ENCODE assay signal across 9 mouse cellular contexts in the genomic region with DNA sequence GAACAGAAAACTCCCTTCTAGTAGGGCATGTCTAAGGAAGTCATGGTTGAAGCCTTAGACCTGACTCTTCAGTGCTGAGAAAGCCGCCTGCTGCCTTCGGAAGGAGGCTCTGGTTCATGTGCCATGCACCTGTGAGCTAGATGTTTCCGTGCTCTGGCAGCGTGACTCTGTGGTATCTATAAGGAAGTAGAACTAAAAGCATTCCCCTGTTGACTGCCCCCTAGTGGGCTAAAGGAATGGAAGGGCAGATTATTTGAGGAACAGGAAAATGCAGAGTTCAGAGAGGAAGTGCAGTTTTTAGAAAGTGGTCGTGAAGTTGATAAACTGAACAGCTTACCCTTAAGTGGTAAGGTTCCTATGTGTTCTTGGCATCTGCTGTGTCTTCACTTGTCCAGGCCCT. TPM values are rescaled to one million over a fixed set of nuclear protein-coding genes. Genes with fewer than 3 reads are reported as not detected.
DNase-seq lines count a peak whose midpoint lies in the region; ATAC-seq and TF ChIP-seq lines count a peak whose summit lies in the region.
"Had no signal": no experiment of that assay in that cellular context is flagged by ENCODE, and none has a peak within 500 bp of the region (broad histone marks: within the 10 kb centered on the region; RNA-seq: fewer than 3 reads in every experiment).

No protein-coding gene starts in this region.

- H3K36me3 ChIP-seq in hindbrain, embryonic 11.5 days (ENCODE audit: control insufficient read depth, insufficient read depth, low read length): peaks cover 5% of the 10 kb centered on the region; the same call in 1 of the 2 replicates
- peaks cover 24% of the 10 kb centered on the region for H3K36me3 ChIP-seq in hindbrain, embryonic 12.5 days
- peaks cover 14 to 51% of the 10 kb centered on the region in 2 experiments for H3K36me3 ChIP-seq in CH12.LX (replicated peaks in 1 of 2; ENCODE audit: control insufficient read depth in 1 of 2, insufficient read depth in 1 of 2, low read length in 1 of 2)
- H3K36me3 ChIP-seq in lung, postnatal 0 days (ENCODE audit: insufficient read depth, low read length): no peaks in the 10 kb centered on the region

- TF ChIP-seq POLR2A in CH12.LX (IDR thresholded peaks at IDR 0.05; ENCODE audit: low read depth, low read length): peak; percentile 56
- no peak for TF ChIP-seq POLR2A in bone marrow macrophage, adult 2 months (IDR thresholded peaks at IDR 0.05; ENCODE audit: borderline replicate concordance, low read depth, low read length)

- H3K27ac ChIP-seq in hindbrain, embryonic 11.5 days (ENCODE audit: low read depth, low read length): no peak overlapping the region
- no peak overlapping the region for H3K27ac ChIP-seq in hindbrain, embryonic 12.5 days
- H3K27ac ChIP-seq in CH12.LX (ENCODE audit: insufficient read depth, low read depth): 0 out of 2 replicates have a peak overlapping the region, but pooled peaks have one; percentile 1
- peak overlapping the region; percentile 46 for H3K27ac ChIP-seq in bone marrow macrophage, adult 2 months (ENCODE audit: insufficient read depth, low read depth, low read length)
- H3K27ac ChIP-seq in lung, postnatal 0 days (ENCODE audit: low read length): no peak overlapping the region

- TF ChIP-seq EP300 in CH12.LX (IDR thresholded peaks at IDR 0.05; ENCODE audit: low read length): peak; percentile 91
- no peak for TF ChIP-seq EP300 in lung, postnatal 0 days (IDR thresholded peaks at IDR 0.05)

- no peak for ATAC-seq in hindbrain, embryonic 11.5 days (ENCODE audit: low FRiP score)
- ATAC-seq in hindbrain, embryonic 12.5 days (ENCODE audit: low FRiP score): no peak
- 0 out of 2 replicates have a peak, but pooled peaks have one; percentile 16 for ATAC-seq in lung, postnatal 0 days

- no peaks in the 10 kb centered on the region for H3K4me1 ChIP-seq in hindbrain, embryonic 11.5 days (replicated peaks; ENCODE audit: control insufficient read depth, insufficient read depth, low read length)
- H3K4me1 ChIP-seq in hindbrain, embryonic 12.5 days: no peaks in the 10 kb centered on the region
- peaks cover 10 to 32% of the 10 kb centered on the region in 2 experiments for H3K4me1 ChIP-seq in CH12.LX (ENCODE audit: control insufficient read depth in 1 of 2, insufficient read depth in 2 of 2)
- H3K4me1 ChIP-seq in bone marrow macrophage, adult 2 months (ENCODE audit: control insufficient read depth, insufficient read depth, low read length): peaks cover 12% of the 10 kb centered on the region
- no peaks in the 10 kb centered on the region for H3K4me1 ChIP-seq in lung, postnatal 0 days (ENCODE audit: insufficient read depth, low read depth, low read length)

- H3K4me2 ChIP-seq in hindbrain, embryonic 11.5 days (replicated peaks; ENCODE audit: low read depth, low read length): no peak overlapping the region
- H3K4me2 ChIP-seq in hindbrain, embryonic 12.5 days (replicated peaks): no peak overlapping the region
- peak overlapping the region; percentile 42; the same call in 1 of the 2 replicates for H3K4me2 ChIP-seq in CH12.LX (ENCODE audit: insufficient read depth, low read depth, poor library complexity, severe bottlenecking)
- no peak overlapping the region for H3K4me2 ChIP-seq in lung, postnatal 0 days (replicated peaks; ENCODE audit: low read depth, low read length)

- H3K9me3 ChIP-seq in hindbrain, embryonic 11.5 days (ENCODE audit: control insufficient read depth, low read length): no peaks in the 10 kb centered on the region
- no peaks in the 10 kb centered on the region for H3K9me3 ChIP-seq in hindbrain, embryonic 12.5 days (replicated peaks)
- H3K9me3 ChIP-seq in CH12.LX (replicated peaks; ENCODE audit: low read length): no peaks in the 10 kb centered on the region
- no peaks in the 10 kb centered on the region for H3K9me3 ChIP-seq in lung, postnatal 0 days (ENCODE audit: low read length)

- no peak overlapping the region for H3K4me3 ChIP-seq in hindbrain, embryonic 11.5 days (ENCODE audit: low read depth, low read length)
- no peak overlapping the region for H3K4me3 ChIP-seq in hindbrain, embryonic 12.5 days
- H3K4me3 ChIP-seq in CH12.LX (replicated peaks in 1 of 3; ENCODE audit: low read depth in 2 of 3, low read length in 2 of 3, poor library complexity in 1 of 3): no peak overlapping the region
- 0 out of 2 replicates have a peak overlapping the region, but pooled peaks have one; percentile 6 for H3K4me3 ChIP-seq in bone marrow macrophage, adult 2 months (ENCODE audit: insufficient read depth, low read length)
- no peak overlapping the region for H3K4me3 ChIP-seq in lung, postnatal 0 days (ENCODE audit: low read depth, low read length)
- H3K4me3 ChIP-seq: erythroblast, embryonic 14.5 days had no signal

- DNase-seq in hindbrain, embryonic 11.5 days (ENCODE audit: low spot score): peak; percentile 61
- peak; percentile 98 for DNase-seq in CH12.LX (ENCODE audit: extremely low read depth)
- DNase-seq in heart, postnatal 4 days: peak; percentile 55
- DNase-seq in lung, postnatal 0 days (ENCODE audit: low spot score): peak; percentile 65
- DNase-seq in spleen, postnatal 4 days (ENCODE audit: low spot score in 2 of 2): peak; percentile 69 to 81
- no peak for DNase-seq in frontal cortex, postnatal 14 days (ENCODE audit: low spot score in 2 of 2)

- H3K27me3 ChIP-seq in hindbrain, embryonic 11.5 days (ENCODE audit: control insufficient read depth, insufficient read depth, low read length): no peaks in the 10 kb centered on the region
- H3K27me3 ChIP-seq in hindbrain, embryonic 12.5 days: no peaks in the 10 kb centered on the region
- no peaks in the 10 kb centered on the region for H3K27me3 ChIP-seq in CH12.LX (replicated peaks)
- H3K27me3 ChIP-seq in lung, postnatal 0 days (replicated peaks; ENCODE audit: insufficient read depth, low read length): no peaks in the 10 kb centered on the region

- WGBS in hindbrain, embryonic 11.5 days: 84% methylated on average over 5 of the region's 5 CpGs
- WGBS in hindbrain, embryonic 12.5 days: 88% methylated on average over 5 of the region's 5 CpGs
- 65% methylated on average over 5 of the region's 5 CpGs for WGBS in lung, postnatal 0 days

- dilution Hi-C loops in CH12.LX (cut with MboI; ENCODE audit: extremely low pct_ligation_motif_present, extremely low pct_unique_long_range_greater_than_20kb, low sequenced_read_pairs): no loop called here

- no peaks in the 10 kb centered on the region for H3K79me2 ChIP-seq in CH12.LX (replicated peaks; ENCODE audit: control insufficient read depth, extremely low read depth, insufficient read depth, poor library complexity, severe bottlenecking)

- TF ChIP-seq RAD21 in CH12.LX (IDR thresholded peaks at IDR 0.05; ENCODE audit: low read depth, low read length): peak; percentile 72

- peak; percentile 95 to 98 for TF ChIP-seq CTCF in CH12.LX (conservative IDR thresholded peaks at IDR 0.05 in 1 of 2, IDR thresholded peaks at IDR 0.05 in 1 of 2; ENCODE audit: low read depth in 2 of 2, low read length in 2 of 2)
- TF ChIP-seq CTCF in bone marrow macrophage, adult 2 months (IDR thresholded peaks at IDR 0.05; ENCODE audit: low read depth, low read length): peak; percentile 13; the same call in 1 of the 2 replicates
- TF ChIP-seq CTCF in lung, postnatal 0 days (IDR thresholded peaks at IDR 0.05): peak; percentile 76

- no peak overlapping the region for H3K9ac ChIP-seq in hindbrain, embryonic 11.5 days (ENCODE audit: low read depth, low read length)
- H3K9ac ChIP-seq in hindbrain, embryonic 12.5 days: no peak overlapping the region
- H3K9ac ChIP-seq in CH12.LX (ENCODE audit: insufficient read depth, low read depth): no peak overlapping the region
- H3K9ac ChIP-seq in lung, postnatal 0 days (replicated peaks; ENCODE audit: low read depth): no peak overlapping the region

- in situ Hi-C loops in CH12.LX (cut with MboI; ENCODE audit: low pct_ligation_motif_present, low pct_unique_long_range_greater_than_20kb, low sequenced_read_pairs): no loop called here

TF ChIP-seq in CH12.LX, 34 proteins besides CTCF, POLR2A, EP300 and RAD21 (continues in another document):
- TF ChIP-seq CHD1 (IDR thresholded peaks at IDR 0.05; ENCODE audit: low read depth, low read length) (no peak), HCFC1 (IDR thresholded peaks at IDR 0.05; ENCODE audit: low read depth, low read length) (peak; percentile 71), NELFE (IDR thresholded peaks at IDR 0.05; ENCODE audit: low read depth, low read length) (no peak; the same call in 1 of the 2 replicates), USF2 (conservative IDR thresholded peaks at IDR 0.05; ENCODE audit: low read depth, low read length) (no peak), ZNF384 (IDR thresholded peaks at IDR 0.05; ENCODE audit: low read depth, low read length) (peak; percentile 36; the same call in 1 of the 2 replicates), ZKSCAN1 (IDR thresholded peaks at IDR 0.05; ENCODE audit: borderline replicate concordance, low read depth, low read length) (no peak), MAZ (IDR thresholded peaks at IDR 0.05; ENCODE audit: low read depth, low read length) (0 out of 2 replicates have a peak, but pooled peaks have one; percentile 30), TCF12 (IDR thresholded peaks at IDR 0.05; ENCODE audit: low read depth, low read length) (peak; percentile 88), RCOR1 (conservative IDR thresholded peaks at IDR 0.05; ENCODE audit: low read depth, low read length) (peak; percentile 95), NRF1 (IDR thresholded peaks at IDR 0.05; ENCODE audit: low read depth, low read length) (peak; percentile 32; the same call in 1 of the 2 replicates), MYC (IDR thresholded peaks at IDR 0.05; ENCODE audit: low read depth, low read length) (peak; percentile 100), MEF2A (IDR thresholded peaks at IDR 0.05; ENCODE audit: borderline replicate concordance, low read depth, low read length) (peak; percentile 88), USF1 (IDR thresholded peaks at IDR 0.05; ENCODE audit: low read depth, low read length) (no peak; the same call in 1 of the 2 replicates), JUN (IDR thresholded peaks at IDR 0.05; ENCODE audit: insufficient read depth, low read depth, low read length) (peak; percentile 46; the same call in 1 of the 2 replicates), E2F4 (IDR thresholded peaks at IDR 0.05; ENCODE audit: insufficient replicate concordance, low read depth, low read length) (no peak), MAFK (IDR thresholded peaks at IDR 0.05; ENCODE audit: insufficient replicate concordance, low read length) (0 out of 2 replicates have a peak, but pooled peaks have one; percentile 40)

RNA-seq across cellular contexts. Expression of a gene that starts 54.9 kb away (rescaled TPM):
- 0.06 TPM in 1 of 2 replicates, not detected in the other for polyA plus RNA-seq in hindbrain, embryonic 11.5 days (2014; fragmentation: Nextera tagmentation; extraction: Ambion mirVana)
- polyA plus RNA-seq in hindbrain, embryonic 12.5 days (2016; fragmentation: Nextera tagmentation; extraction: Ambion mirVana): not detected in 2 replicates
- total RNA-seq in CH12.LX (2012; rRNA removed): not detected in 2 replicates
- total RNA-seq in CH12.LX (2014; rRNA removed): not detected in 2 replicates
- polyA plus RNA-seq in CH12.LX (2012; ENCODE audit: insufficient read length, low read depth): not detected in 2 replicates
- not detected in 2 replicates for polyA plus RNA-seq in bone marrow macrophage, adult 2 months (2012; ENCODE audit: insufficient read depth, insufficient read length, missing spikeins)
- total RNA-seq in heart, postnatal 4 days (2021): not detected
- 0.05 and 0.10 TPM in 2 replicates for polyA plus RNA-seq in lung, postnatal 0 days (2015; fragmentation: Nextera tagmentation; extraction: Ambion mirVana)
- polyA plus RNA-seq: erythroblast, embryonic 14.5 days had no signal

Comparison
In these comparisons a context has a peak if more than half of its experiments do, and no peak if none do; other contexts are left out.
1. DNase-seq: peak in hindbrain, embryonic 11.5 days (single experiment), CH12.LX (single experiment), heart, postnatal 4 days (single experiment), lung, postnatal 0 days (single experiment) and spleen, postnatal 4 days (2 of 2); none in frontal cortex, postnatal 14 days (0 of 2).
2. H3K27ac ChIP-seq: peak in CH12.LX (single experiment) and bone marrow macrophage, adult 2 months (single experiment); none in hindbrain, embryonic 11.5 days (single experiment), hindbrain, embryonic 12.5 days (single experiment) and lung, postnatal 0 days (single experiment).
3. CTCF ChIP-seq: peak in every context shown above with its lines; median percentile 96 in CH12.LX; 76 in lung, postnatal 0 days; 13 in bone marrow macrophage, adult 2 months.